Mouse (Mus musculus) G1E (cell line): Measurements from ENCODE around the gene Nell1. TPM values are rescaled to one million over a fixed set of nuclear protein-coding genes. Genes with fewer than 3 reads are reported as not detected.

ENCODE experiments used
- ATAC-seq: 2 replicates; pipeline ENCODE4 v1.8.0; 2016; ENCODE audit warnings: mild to moderate bottlenecking; ENCODE audit not compliant: insufficient number of reproducible peaks, poor library complexity, low FRiP score, severe bottlenecking; ENCODE audit errors: extremely low read depth
- DNase-seq: peaks from one replicate; pipeline ENCODE4 v3.0.0; 2012; ENCODE audit warnings: low spot score
- H3K27me3 ChIP-seq: 2 replicates; pipeline ENCODE4 v1.6.1; 2012; ENCODE audit warnings: mild to moderate bottlenecking, low read length, inconsistent platforms; ENCODE audit not compliant: insufficient read depth
- H3K36me3 ChIP-seq: replicated peaks from 2 replicates; pipeline ENCODE3; 2012; ENCODE audit warnings: mild to moderate bottlenecking, inconsistent platforms
- H3K4me1 ChIP-seq: 2 replicates; pipeline ENCODE4 v1.6.1; 2012; ENCODE audit warnings: low read depth, low read length, inconsistent platforms, mixed read lengths; ENCODE audit not compliant: insufficient read depth
- H3K4me3 ChIP-seq: 2 replicates; pipeline ENCODE4 v1.5.1; 2012; ENCODE audit warnings: low read depth, mild to moderate bottlenecking, inconsistent platforms, low read length, moderate library complexity, mixed read lengths
- H3K9me3 ChIP-seq: replicated peaks from 2 replicates; pipeline ENCODE4 v1.6.1; 2012; ENCODE audit warnings: inconsistent platforms
- CTCF ChIP-seq: IDR thresholded peaks from 2 replicates; pipeline ENCODE4 v1.5.1; 2012; ENCODE audit warnings: low read depth, low read length, inconsistent platforms, mixed read lengths
- GATA1 ChIP-seq: IDR thresholded peaks from 2 replicates; pipeline ENCODE4 v1.6.1; 2012; ENCODE audit warnings: borderline replicate concordance, low read length, inconsistent platforms, mixed read lengths
- GATA2 ChIP-seq: IDR thresholded peaks from 2 replicates; pipeline ENCODE4 v1.6.1; 2012; ENCODE audit warnings: low read depth, low read length, inconsistent platforms, borderline replicate concordance
- POLR2AphosphoS5 ChIP-seq: IDR thresholded peaks from 2 replicates; pipeline ENCODE4 v1.6.1; 2012; ENCODE audit warnings: low read depth, low read length, inconsistent platforms; ENCODE audit not compliant: insufficient replicate concordance
- TAL1 ChIP-seq: conservative IDR thresholded peaks from 2 replicates; pipeline ENCODE4 v1.6.1; 2012; ENCODE audit warnings: low read depth, low read length, inconsistent platforms, mixed read lengths
- polyA plus RNA-seq: library from polyadenylated mRNA; stranded (reverse); fragments of >175 nt; gene quantifications from 2 replicates; pipeline ENCODE4 v1.2.3, GENCODE M21; 2012
- total RNA-seq, 2 experiments: library from RNA; stranded (forward) in 1 of 2; stranded (reverse) in 1 of 2; fragments of 200-1000 nt in 1 of 2; fragments of >200 nt in 1 of 2; fragmentation: Nextera tagmentation in 1 of 2; gene quantifications; 2 replicates each; pipeline ENCODE4 v1.2.3; 2014 to 2017

Gene Nell1
- total and polyA plus RNA-seq, 3 experiments: 0.05 TPM; not detected in 2

- no peaks in the 10 kb centered on the region for H3K4me1 ChIP-seq
- H3K9me3 ChIP-seq: peaks cover 25% of the 10 kb centered on the region
- TF ChIP-seq TAL1: no peak
- TF ChIP-seq GATA2: no peak
- no peak for ATAC-seq
- no peaks in the 10 kb centered on the region for H3K27me3 ChIP-seq
- DNase-seq: no peak
- H3K36me3 ChIP-seq: no peaks in the 10 kb centered on the region
- no peak overlapping the region for H3K4me3 ChIP-seq
Measured at GRCm38 (mm10) chr7:50338226-50338625, 363.6 kb downstream of the Nell1 start.

DNA sequence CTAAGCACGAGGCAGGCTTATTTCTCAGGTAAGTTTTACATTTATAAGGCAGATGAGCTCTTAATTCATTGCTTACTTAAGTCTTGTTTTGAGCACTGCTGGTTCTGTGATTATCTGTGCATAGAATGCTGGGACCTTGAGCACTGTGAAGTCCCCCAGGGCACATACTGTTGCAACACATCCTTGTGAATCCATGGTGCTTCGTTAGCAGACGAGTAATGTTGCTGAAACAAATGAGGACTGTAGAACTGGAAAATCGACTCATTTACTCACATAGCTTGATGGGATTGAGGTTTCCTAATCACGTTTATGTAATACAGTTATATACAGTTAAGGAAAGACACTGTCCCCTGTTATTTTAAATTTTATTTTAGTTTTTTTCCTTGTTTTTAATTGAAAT lies 364.1 kb downstream of the Nell1 start:
- DNase-seq (no peak), ATAC-seq (no peak)
- H3K27me3 ChIP-seq: no peaks in the 10 kb centered on the region
- H3K4me1 ChIP-seq: no peaks in the 10 kb centered on the region
- H3K9me3 ChIP-seq: peaks cover 25% of the 10 kb centered on the region
- no peaks in the 10 kb centered on the region for H3K36me3 ChIP-seq
- TF ChIP-seq POLR2AphosphoS5 (no peak), TAL1 (no peak), GATA2 (no peak), GATA1 (no peak), CTCF (no peak)
- no peak overlapping the region for H3K4me3 ChIP-seq

DNA sequence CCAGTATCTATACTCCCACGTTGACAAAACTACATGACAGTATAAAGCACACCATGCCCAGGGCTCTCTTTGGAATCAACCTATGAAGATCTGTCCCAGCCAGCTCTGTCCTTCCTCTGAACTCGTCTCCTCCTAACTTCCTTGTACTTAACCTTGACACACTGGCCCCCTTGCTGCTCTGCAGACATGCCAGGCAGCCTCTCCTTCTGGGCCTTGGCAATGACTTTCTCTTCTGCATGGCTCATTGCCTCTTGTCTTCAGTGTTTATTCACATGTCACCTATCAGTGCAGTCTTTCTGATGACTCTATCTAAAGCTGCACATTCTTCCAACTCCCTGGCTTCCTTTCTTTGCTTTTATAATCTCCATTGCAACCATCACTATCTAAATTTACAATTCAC lies 376.9 kb downstream of the Nell1 start:
- Histone ChIP-seq H3K4me3 (no peak overlapping the region), H3K36me3 (no peaks in the 10 kb centered on the region), H3K4me1 (no peaks in the 10 kb centered on the region), H3K9me3 (peaks cover 14% of the 10 kb centered on the region), H3K27me3 (no peaks in the 10 kb centered on the region)
- DNase-seq (no peak), ATAC-seq (no peak)
- TF ChIP-seq POLR2AphosphoS5 (no peak), TAL1 (no peak), GATA2 (no peak), GATA1 (no peak), CTCF (no peak)

DNA sequence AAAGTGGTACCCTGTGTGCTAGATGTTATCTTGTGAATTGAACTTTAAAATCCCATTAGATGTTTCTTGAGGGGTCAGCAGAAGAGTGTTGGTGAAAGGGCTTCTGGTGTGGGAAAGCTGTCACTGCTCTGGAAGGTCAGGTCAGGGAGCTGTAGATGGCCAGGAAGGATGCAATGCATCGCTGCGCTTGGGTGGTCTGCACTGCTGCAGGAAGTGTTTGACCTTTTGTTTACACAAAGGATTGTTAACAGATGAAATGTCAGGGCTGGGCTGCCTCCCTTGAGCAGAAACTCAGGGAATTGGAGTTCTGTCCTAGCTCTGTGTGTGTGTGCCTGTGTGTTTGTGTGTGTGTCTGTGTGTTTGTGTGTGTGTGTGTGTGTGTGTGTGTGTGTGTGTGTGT lies 382.5 kb downstream of the Nell1 start:
- Histone ChIP-seq H3K4me3 (no peak overlapping the region), H3K36me3 (no peaks in the 10 kb centered on the region), H3K9me3 (peaks cover 18% of the 10 kb centered on the region), H3K27me3 (no peaks in the 10 kb centered on the region), H3K4me1 (no peaks in the 10 kb centered on the region)
- ATAC-seq (no peak), DNase-seq (no peak)
- no peak for TF ChIP-seq CTCF
- TF ChIP-seq TAL1: no peak
- TF ChIP-seq GATA2: no peak
- TF ChIP-seq GATA1: no peak
- TF ChIP-seq POLR2AphosphoS5: no peak

GRCm38 (mm10) chr7:50362039-50362438 lies 387.4 kb downstream of the Nell1 start:
- Histone ChIP-seq H3K36me3 (no peaks in the 10 kb centered on the region), H3K27me3 (no peaks in the 10 kb centered on the region), H3K4me3 (no peak overlapping the region), H3K9me3 (peaks cover 11% of the 10 kb centered on the region), H3K4me1 (no peaks in the 10 kb centered on the region)
- ATAC-seq (no peak), DNase-seq (no peak)
- TF ChIP-seq CTCF: no peak
- no peak for TF ChIP-seq GATA1
- TF ChIP-seq POLR2AphosphoS5: no peak
- TF ChIP-seq GATA2: no peak
- TF ChIP-seq TAL1: no peak

- Histone ChIP-seq H3K36me3 (no peaks in the 10 kb centered on the region), H3K27me3 (no peaks in the 10 kb centered on the region), H3K9me3 (peaks cover 18% of the 10 kb centered on the region), H3K4me1 (no peaks in the 10 kb centered on the region), H3K4me3 (no peak overlapping the region)
- ATAC-seq: no peak
- DNase-seq: no peak
- TF ChIP-seq POLR2AphosphoS5 (no peak), GATA1 (no peak), CTCF (no peak), TAL1 (no peak), GATA2 (no peak)
Measured at GRCm38 (mm10) chr7:50374876-50375275, 400.2 kb downstream of the Nell1 start.

DNA sequence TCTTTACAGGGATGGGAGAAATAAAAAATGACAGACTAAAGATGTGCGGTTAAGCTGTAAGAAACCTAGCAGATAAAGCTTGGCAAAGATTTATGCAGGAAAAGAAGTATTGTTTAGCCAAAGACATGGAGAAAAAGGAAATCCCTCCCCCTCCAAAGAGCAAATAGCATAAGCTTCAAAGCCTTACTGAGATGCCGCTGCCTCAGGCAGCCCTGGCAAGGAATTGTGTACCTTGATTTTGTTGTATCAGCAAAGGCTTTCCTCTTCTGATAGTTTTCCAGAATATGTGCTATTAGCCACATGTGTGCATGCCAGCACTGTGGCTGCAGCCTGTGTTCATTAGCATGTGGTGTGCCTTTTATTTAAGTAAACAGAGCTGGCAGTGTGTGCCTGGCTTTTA lies 435.8 kb downstream of the Nell1 start:
- no peak for DNase-seq
- H3K9me3 ChIP-seq: peaks cover 9% of the 10 kb centered on the region
- no peaks in the 10 kb centered on the region for H3K36me3 ChIP-seq
- H3K4me3 ChIP-seq: no peak overlapping the region
- no peaks in the 10 kb centered on the region for H3K4me1 ChIP-seq
- TF ChIP-seq GATA2 (no peak), POLR2AphosphoS5 (no peak), CTCF (no peak), TAL1 (no peak), GATA1 (no peak)
- no peak for ATAC-seq
- H3K27me3 ChIP-seq: no peaks in the 10 kb centered on the region
